Mouse (Mus musculus) cerebellum, adult 2 months (tissue): ENCODE results near the gene Edn1. TPM values are rescaled to one million over a fixed set of nuclear protein-coding genes. Genes with fewer than 3 reads are reported as not detected.

ENCODE experiments used
- DNase-seq, 2 experiments: peaks; one replicate each; pipeline ENCODE4 v3.0.0; 2021
- H3K27ac ChIP-seq: fragments of 200-500 bp; 2 replicates; pipeline ENCODE4 v1.5.1; 2012; ENCODE audit warnings: low read length, control low read depth, inconsistent platforms; ENCODE audit not compliant: insufficient read depth
- H3K27me3 ChIP-seq: fragments of 200-500 bp; 2 replicates; pipeline ENCODE4 v1.6.1; 2012; ENCODE audit warnings: inconsistent platforms, mild to moderate bottlenecking, low read length, moderate library complexity; ENCODE audit not compliant: control insufficient read depth, insufficient read depth
- H3K4me1 ChIP-seq: fragments of 200-500 bp; 2 replicates; pipeline ENCODE4 v1.6.1; 2011; ENCODE audit warnings: low read length; ENCODE audit not compliant: control insufficient read depth, insufficient read depth
- H3K4me3 ChIP-seq: fragments of 200-500 bp; replicated peaks from 2 replicates; pipeline ENCODE3; 2011; ENCODE audit warnings: mild to moderate bottlenecking, low read depth, low read length, control low read depth; ENCODE audit not compliant: insufficient read depth
- CTCF ChIP-seq: fragments of 200-500 bp; IDR thresholded peaks from 2 replicates; pipeline ENCODE4 v1.5.1; 2011; ENCODE audit warnings: low read depth, mild to moderate bottlenecking, control low read depth, low read length, moderate library complexity, borderline replicate concordance; ENCODE audit not compliant: insufficient read depth
- POLR2A ChIP-seq: fragments of 200-500 bp; IDR thresholded peaks from 2 replicates; pipeline ENCODE4 v1.6.1; 2011; ENCODE audit warnings: low read length, control low read depth, borderline replicate concordance; ENCODE audit not compliant: insufficient read depth
- WGBS: fragments of 180-500 bp; shearing (Covaris S2); methylation state at CpG from one replicate; pipeline ENCODE4 v1.1.7; 2018; 5-methylcytosine and 5-hydroxymethylcytosine counted together
- polyA plus RNA-seq: library from polyadenylated mRNA; depleted of rRNA; stranded (reverse); fragments of >200 nt; gene quantifications from 2 replicates; pipeline ENCODE4 v1.2.3, GENCODE M21; 2012; rRNA removed

The Edn1 gene
- polyA plus RNA-seq = 1.6 and 2.0 TPM in 2 replicates

DNA sequence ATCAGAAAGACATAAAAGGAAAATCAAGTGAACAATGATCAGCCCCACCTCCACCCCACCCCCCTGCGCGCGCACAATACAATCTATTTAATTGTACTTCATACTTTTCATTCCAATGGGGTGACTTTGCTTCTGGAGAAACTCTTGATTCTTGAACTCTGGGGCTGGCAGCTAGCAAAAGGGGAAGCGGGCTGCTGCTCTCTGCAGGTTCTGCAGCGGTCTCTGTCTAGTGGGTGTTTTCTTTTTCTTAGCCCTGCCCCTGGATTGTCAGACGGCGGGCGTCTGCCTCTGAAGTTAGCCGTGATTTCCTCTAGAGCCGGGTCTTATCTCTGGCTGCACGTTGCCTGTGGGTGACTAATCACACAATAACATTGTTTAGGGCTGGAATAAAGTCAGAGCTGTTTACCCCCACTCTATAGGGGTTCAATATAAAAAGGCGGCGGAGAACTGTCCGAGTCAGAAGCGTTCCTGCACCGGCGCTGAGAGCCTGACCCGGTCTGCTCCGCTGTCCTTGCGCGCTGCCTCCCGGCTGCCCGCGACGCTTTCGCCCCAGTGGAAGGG is at the start of gene Edn1:
Gene Edn1 (plus strand): TSS at position 316 of the 561 bp plus-strand sequence.
- peak within 1 kb of the TSS; percentile 25 for H3K4me3 ChIP-seq
- H3K27me3 ChIP-seq = peaks cover 3% of the 10 kb centered on the region; the same call in 1 of the 2 replicates
- TF ChIP-seq CTCF (no peak), POLR2A (no peak)
- H3K27ac ChIP-seq = no peak within 1 kb of the TSS
- 2% methylated on average over 26 of the region's 26 CpGs for WGBS
- no peaks in the 10 kb centered on the region for H3K4me1 ChIP-seq
- DNase-seq = peak; percentile 14 to 42

DNA sequence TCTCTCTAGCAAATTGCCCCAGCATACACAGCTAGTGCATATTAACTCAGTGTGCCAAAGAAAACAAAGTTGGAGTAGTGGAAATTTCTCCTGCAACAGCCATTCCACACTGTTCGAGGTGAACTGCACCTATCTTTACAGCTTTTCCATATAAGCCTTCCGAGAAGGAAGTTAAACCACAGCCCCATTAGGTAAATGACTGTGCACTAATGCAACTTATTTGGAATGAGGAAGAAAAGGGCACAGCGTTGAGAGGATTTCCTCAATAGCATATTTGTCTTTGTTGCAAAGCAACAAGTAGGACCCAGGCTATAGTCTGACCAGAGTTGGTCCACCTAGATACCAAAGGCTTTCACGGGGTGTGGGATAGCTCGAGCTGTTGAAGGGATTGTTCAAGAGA is 47.5 kb upstream of the Edn1 start:
- DNase-seq = no peak
- Histone ChIP-seq H3K27me3 (no peaks in the 10 kb centered on the region; the same call in 1 of the 2 replicates), H3K4me1 (no peaks in the 10 kb centered on the region), H3K4me3 (no peak overlapping the region), H3K27ac (no peak overlapping the region)
- TF ChIP-seq POLR2A = no peak
- no peak for TF ChIP-seq CTCF
- 88% methylated on average over 5 of the region's 5 CpGs for WGBS

DNA sequence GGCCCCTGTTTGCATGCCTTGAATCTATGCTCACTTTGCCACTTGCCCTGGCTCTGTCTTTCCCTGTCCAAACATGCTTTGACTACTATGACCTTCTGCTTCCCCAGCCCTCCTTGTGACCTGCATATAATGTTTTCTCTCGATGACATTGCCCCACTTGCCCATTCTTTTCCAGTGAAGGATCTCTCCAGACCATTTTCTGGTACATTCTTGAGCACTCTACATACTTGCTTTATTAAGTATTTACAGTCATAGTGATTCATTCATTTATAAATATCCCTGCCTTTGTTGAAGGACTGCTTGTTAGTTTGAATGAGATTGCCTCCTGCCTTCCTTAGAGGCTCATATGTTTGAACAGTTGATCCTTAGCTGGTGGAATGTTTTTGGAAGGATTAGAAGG is 46.2 kb upstream of the Edn1 start:
- DNase-seq = no peak
- Histone ChIP-seq H3K4me3 (no peak overlapping the region), H3K4me1 (no peaks in the 10 kb centered on the region), H3K27ac (no peak overlapping the region), H3K27me3 (no peaks in the 10 kb centered on the region; the same call in 1 of the 2 replicates)
- WGBS = 74% methylated on average over 1 of the region's 1 CpGs
- TF ChIP-seq CTCF (no peak), POLR2A (no peak)

DNA sequence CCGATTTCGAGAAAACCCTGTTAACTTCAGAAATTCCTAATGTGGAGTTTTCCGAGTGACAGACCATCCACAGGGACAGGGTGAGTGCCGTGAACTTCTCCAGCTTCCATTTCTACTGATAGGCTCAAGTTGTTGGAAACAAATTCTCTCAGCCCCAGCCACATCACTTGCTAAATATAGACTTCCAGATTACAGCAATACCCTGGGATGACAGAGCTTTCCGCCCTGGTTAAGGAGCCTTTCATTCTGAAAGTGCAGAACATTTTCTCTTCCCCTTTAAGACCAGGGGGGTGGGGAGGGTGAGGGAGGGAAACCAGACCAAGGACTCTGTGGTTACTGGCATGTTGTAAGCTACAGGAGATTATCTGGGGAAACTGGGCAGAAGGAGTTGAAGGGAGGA is 42.9 kb upstream of the Edn1 start:
- H3K27ac ChIP-seq = no peak overlapping the region
- no peak for DNase-seq
- no peak for TF ChIP-seq POLR2A
- TF ChIP-seq CTCF = no peak
- no peaks in the 10 kb centered on the region for H3K4me1 ChIP-seq
- no peak overlapping the region for H3K4me3 ChIP-seq
- WGBS = 92% methylated on average over 5 of the region's 5 CpGs
- H3K27me3 ChIP-seq = no peaks in the 10 kb centered on the region; the same call in 1 of the 2 replicates

DNA sequence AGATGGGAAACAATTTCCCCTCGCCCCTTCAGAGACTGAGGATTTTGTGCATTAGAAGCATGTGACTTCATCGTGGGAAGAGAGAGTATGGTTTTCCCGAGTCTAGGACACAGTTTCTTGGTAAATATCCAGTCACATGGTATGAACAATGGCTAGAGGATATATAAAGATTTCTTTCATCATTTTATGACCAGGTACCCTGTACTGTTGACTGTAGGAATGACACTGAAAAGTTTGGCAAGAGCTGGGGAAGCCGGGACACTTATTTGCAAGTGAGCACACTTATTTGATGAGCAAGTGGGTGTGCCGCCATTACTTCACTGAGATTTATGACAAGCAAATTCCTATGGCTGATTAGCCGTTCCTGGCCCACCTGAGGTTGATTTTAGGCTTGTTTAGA is 40.6 kb upstream of the Edn1 start:
- TF ChIP-seq POLR2A = no peak
- no peak for TF ChIP-seq CTCF
- no peaks in the 10 kb centered on the region for H3K27me3 ChIP-seq
- no peaks in the 10 kb centered on the region for H3K4me1 ChIP-seq
- DNase-seq = no peak
- H3K27ac ChIP-seq = no peak overlapping the region
- no peak overlapping the region for H3K4me3 ChIP-seq
- WGBS = 86% methylated on average over 6 of the region's 6 CpGs

DNA sequence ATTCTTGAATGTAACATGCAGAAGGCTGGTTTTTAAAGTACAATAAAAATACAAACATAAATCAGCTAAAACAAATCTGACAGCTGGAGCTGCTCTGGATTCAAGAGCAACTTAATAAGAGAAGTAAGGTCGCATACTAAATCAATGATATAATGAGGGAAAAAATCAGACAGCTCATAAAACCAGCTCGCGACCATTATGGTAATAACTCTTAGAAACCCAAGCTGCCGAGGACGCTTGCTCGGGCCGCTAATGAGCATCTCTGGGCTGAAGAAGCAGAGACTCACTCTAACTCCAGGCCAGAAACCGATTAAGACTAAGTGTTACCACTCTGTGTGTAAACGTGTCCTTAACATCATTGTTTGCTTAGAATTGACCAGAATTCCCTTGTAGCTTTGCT is 31.2 kb upstream of the Edn1 start:
- no peak for DNase-seq
- no peak overlapping the region for H3K4me3 ChIP-seq
- TF ChIP-seq POLR2A = no peak
- no peak for TF ChIP-seq CTCF
- no peak overlapping the region for H3K27ac ChIP-seq
- WGBS = 93% methylated on average over 9 of the region's 9 CpGs
- H3K27me3 ChIP-seq = no peaks in the 10 kb centered on the region
- H3K4me1 ChIP-seq = no peaks in the 10 kb centered on the region

DNA sequence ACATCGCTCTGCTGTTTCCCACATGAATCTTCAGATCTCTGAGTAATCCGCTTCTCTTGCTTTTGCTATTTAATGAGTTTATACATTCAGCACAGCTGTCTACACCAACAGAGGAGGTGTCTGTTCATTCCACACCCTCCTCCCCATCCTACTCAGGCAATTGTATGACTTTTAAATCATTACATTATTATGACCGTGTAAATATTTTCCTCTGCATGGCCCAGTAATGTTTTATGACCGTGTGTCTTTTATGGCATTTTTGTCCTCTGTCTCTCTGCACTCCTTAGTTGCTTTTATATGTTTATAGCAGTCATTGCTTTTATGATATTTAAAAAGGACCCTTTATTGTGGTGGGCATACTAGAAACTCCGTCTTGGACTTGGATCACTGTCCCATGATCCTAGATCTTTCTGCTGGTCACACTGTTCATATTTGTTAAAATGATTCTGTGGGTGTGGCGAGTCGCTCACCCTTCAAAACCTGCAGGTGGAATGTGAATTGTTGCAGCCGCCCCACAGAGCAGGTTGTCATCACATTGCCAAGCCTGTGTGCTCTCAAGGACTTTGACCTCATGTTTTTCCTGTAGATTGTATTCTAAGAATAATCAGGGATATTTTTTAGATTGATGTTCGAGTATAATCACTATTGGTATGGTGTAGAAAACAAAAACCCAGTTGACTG is 24.4 kb upstream of the Edn1 start:
- no peak for DNase-seq
- H3K4me3 ChIP-seq = no peak overlapping the region
- WGBS = 86% methylated on average over 9 of the region's 9 CpGs
- no peak overlapping the region for H3K27ac ChIP-seq
- no peaks in the 10 kb centered on the region for H3K4me1 ChIP-seq
- no peaks in the 10 kb centered on the region for H3K27me3 ChIP-seq
- no peak for TF ChIP-seq POLR2A
- TF ChIP-seq CTCF = no peak

DNA sequence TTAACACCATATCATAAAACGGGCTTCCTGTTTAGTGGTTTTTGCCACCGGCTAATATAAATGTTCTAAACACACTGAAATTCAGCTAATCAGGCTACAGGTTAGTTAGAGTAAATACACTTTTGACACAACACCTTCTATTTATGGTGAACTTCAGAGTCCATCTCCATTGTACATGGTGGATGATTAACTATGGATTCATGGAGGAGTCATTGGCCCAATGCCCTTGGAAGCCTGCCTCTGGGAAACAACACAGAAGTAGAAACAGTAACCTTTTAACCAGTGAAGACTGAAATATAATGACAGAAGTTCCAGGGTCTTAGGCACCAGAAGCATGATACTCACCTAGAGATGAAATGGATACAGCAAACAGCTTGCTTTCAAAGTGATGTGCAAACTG is 23.5 kb upstream of the Edn1 start:
- TF ChIP-seq CTCF = no peak
- TF ChIP-seq POLR2A = no peak
- no peak for DNase-seq
- Histone ChIP-seq H3K4me1 (no peaks in the 10 kb centered on the region), H3K27me3 (no peaks in the 10 kb centered on the region; the same call in 1 of the 2 replicates), H3K4me3 (no peak overlapping the region), H3K27ac (no peak overlapping the region)
- 95% methylated on average over 2 of the region's 2 CpGs for WGBS
